Mouse (Mus musculus) G1E-ER4 (cell line): ENCODE results near the gene A730061H03Rik. TPM values are rescaled to one million over a fixed set of nuclear protein-coding genes. Genes with fewer than 3 reads are reported as not detected.
A peak's percentile ranks its signal among the peaks of the same experiment; 100 is the strongest.

Experiments
- GATA1 ChIP-seq: IDR thresholded peaks from one replicate; pipeline ENCODE4 v1.8.0; 2012; ENCODE audit warnings: low read length, inconsistent platforms
- polyA plus RNA-seq: library from polyadenylated mRNA; stranded (reverse); fragments of >175 nt; gene quantifications from 2 replicates; pipeline ENCODE4 v1.2.3, GENCODE M21; 2012

The A730061H03Rik gene
- polyA plus RNA-seq, 1 experiment, result not detected

DNA sequence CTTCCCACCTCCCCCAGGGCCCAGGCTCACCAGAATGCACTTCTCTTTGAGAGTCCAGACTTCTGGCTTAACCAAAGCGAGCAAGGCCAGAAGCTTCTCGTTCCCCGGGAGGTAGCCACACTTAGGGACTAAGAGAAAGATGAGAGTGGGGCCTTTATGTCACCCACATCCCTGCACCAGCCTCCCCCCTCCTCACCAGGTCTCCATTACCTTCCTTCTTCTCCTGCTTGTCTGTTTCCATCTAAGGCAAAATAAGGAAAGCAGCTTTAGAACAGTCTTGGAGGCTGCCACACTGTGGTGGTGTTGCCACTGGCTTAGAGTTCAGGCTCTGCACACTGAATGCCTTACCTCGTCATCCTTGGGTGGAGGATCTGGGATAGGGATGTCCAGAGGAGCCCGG, 29.1 kb upstream of the A730061H03Rik start:
- TF ChIP-seq GATA1, result no peak

- peak; percentile 86 for TF ChIP-seq GATA1
Observed at GRCm38 (mm10) chr14:55586149-55586548, 25.9 kb upstream of the A730061H03Rik start.

GRCm38 (mm10) chr14:55585566-55585960, 25.4 kb upstream of the A730061H03Rik start:
- no peak for TF ChIP-seq GATA1

DNA sequence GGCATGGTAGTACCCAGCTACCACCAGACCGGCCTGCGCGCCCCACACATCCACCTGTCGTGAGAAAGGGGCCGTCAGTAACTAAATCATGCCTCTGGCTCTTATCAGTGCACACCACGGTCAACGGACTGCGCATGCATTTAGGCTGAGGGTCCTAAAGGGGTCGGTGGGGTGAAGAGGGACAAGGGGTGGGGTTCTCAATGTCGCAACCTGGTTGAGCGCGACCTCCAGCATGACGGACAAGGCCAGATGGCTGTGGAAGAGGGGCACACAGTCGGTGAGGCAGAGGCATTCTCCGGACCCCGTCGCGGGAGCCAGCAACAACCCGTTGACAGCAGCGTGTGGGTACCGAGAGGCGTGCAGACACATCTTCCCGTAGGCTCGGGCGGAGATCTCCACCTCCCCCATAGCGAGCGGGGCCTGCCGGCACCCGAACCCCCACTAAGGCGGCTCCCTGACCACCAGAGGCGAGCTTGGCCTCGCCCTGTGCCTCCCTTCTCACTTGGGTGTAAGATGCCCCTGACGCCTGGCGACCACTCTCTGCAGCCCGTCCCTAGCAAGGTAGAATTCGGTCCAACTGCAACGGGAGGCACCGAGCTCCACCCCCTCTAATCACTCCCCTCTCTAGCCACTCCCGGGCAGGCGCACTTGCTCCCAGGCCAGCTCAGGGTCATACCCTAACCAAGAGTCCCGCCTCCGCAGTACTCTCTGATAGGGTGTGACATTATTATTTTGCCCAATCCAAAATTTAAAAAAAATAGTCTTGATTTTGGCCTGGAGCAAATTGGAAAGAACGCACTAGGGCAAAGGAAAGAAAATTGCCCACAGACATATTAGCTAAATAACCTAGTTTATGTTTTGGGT, 24.7 kb upstream of the A730061H03Rik start, which contains the start of gene Emc9:
Gene Emc9, minus strand, starts transcription at position 601 of the 864 bp plus-strand sequence.
- no peak for TF ChIP-seq GATA1

- TF ChIP-seq GATA1, result no peak
Observed at GRCm38 (mm10) chr14:55584303-55584701, 24.1 kb upstream of the A730061H03Rik start.

DNA sequence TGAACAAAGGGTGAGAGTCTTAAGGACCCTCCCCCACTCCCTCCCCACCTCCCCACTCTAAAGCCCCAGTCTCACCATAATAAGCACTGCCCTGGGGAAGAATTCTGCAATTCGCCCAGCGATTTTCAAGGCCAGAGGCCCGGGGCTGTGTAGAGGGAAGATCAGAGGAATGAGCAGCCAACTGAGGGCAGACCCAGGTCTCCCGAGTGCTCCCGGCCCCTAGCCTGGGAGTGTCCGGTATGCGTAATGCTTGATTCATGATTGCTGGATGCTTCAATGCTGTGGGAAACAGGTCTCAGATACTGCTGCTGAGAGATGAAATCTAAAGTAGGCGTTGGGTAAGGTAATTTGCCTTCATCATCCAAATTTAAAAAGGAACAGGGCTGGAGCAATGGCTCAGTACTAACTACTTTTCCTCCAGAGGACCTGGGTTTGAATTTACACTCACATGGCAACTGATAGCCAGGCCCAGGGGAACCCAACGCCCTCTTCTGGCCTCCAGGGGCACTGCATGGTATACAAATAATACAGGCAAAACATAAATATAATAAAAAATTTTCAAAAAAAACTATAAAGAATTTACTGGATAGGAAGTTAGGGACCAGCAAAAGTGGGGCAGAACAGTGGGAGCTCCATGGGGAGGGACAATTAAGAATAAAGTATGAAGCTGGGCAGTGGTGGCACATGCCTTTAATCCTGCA, 21.9 kb upstream of the A730061H03Rik start:
- no peak for TF ChIP-seq GATA1

GRCm38 (mm10) chr14:55580731-55581130, 20.5 kb upstream of the A730061H03Rik start:
- no peak for TF ChIP-seq GATA1

DNA sequence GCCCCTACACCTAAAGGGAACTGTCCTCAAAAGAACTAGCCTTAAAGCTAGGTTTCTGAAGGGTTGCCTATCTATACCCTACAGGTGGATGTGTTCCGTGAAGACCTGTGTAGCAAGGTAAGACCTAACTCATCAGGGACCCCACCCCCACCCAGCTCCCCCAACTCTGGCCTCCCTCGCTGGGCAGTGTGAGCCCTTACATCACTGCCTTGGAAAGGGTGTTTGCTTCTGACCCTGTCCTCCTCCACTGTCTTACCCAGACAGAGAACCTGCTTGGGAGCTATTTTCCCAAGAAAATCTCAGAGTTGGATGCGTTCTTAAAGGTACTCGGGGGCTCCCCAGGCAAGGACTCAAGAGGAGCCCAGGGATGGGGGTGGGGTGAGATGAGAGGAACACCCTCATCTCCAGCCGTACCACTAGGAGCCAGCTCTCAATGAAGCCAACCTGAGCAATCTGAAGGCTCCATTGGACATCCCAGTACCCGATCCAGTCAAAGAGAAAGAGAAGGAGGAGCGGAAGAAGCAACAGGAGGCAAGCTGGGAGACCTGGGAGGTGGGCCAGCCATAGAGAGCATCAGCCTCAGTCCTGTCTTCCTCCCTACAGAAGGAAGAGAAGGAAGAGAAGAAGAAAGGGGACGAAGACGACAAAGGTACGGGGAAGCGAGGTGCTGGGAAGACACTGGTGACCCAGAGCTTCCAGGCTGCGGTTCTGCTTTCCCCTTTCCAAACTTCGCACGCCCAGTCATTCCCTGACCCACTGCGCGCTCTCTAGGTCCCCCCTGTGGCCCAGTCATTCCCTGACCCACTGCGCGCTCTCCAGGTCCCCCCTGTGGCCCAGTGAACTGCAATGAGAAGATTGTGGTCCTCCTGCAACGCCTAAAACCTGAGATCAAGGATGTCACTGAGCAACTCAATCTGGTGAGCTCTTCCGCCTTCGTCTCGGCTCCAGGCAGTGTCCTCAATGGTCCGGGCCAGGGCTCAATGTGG, 19.6 kb upstream of the A730061H03Rik start:
- no peak for TF ChIP-seq GATA1

DNA sequence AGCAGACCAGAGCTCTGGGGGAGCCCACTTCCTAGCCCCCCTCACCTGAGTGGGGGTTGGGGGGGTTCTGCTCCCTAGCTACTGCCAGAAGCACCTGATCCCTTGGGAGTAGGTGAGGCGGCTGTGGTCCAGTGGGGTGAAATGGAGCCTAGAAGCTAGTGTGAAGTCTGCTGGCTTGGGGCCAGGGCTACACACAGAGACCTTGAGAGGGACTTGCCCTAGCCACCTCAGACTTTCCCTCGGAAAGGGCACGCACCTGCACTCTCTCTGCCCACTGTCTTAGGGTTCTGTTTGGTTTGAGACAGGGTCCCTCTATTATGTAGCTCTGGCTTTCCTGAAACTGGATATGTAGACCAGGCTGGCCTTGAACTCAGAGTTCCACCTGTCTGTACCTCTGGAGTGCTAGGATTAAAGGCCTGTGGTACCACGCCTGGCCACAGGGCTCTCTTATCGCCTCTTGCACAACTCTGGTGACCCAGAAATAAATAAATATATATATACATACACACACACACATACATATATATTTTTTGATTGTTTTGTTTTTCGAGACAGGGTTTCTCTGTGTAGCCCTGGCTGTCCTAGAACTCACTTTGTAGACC, 18.6 kb upstream of the A730061H03Rik start:
- TF ChIP-seq GATA1, result no peak

DNA sequence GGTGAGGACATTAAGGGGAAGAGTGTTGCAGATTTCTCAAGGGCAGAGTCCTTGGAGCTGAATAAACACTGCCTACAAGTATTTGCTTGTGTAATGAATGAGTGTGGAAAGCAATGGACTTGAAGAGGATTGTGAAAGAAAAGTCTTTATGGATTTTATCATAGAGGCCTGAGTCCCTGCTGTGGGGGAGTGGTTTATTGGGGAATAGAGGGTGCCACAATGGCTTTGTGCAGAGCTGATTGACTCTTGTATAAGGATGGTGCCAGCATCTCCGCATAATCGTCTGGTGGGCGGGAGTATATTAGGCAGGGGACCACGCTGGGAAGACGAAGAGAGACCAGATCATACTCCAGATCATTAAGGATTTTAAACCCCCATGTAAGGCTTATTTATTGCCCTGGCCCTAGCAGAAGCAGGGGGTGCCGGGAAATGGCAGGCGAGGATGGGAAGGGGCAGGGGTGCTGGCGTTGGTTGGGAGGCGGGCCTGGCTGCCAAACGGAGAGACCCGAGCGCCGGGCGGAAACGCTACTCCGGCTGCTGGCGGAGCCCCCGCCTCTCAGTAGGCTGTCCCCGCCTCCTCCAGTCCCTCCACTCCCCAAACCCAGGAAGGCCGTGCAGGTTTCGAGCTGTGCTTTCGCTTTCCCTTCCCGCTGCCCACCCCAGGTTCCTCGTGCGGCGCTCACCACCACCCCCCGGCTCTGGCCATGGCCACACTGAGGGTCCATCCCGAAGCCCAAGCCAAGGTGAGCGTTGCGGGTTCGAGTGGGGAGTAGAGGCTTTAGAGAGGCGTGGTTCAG, 17.9 kb upstream of the A730061H03Rik start, which contains the start of gene Psme1:
Gene Psme1, plus strand, starts transcription at position 253 of the 797 bp plus-strand sequence.
- no peak for TF ChIP-seq GATA1

GRCm38 (mm10) chr14:55576376-55576775, 16.2 kb upstream of the A730061H03Rik start:
- no peak for TF ChIP-seq GATA1

DNA sequence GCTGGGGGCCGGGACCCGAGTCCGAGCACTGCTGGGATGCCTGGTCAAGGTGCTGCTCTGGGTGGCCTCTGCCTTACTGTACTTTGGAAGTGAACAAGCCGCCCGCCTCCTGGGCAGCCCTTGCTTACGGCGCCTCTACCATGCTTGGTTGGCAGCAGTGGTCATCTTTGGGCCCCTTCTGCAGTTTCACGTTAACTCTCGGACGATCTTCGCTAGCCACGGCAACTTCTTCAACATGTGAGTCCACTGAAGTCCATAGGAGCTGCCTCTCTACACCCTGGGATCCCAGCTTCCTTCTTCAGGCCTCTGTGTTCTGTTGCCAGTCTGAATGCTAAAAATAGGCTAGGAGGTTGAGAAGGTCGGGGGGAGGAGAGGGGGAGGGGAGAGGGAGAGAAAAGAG, 15.5 kb upstream of the A730061H03Rik start:
- TF ChIP-seq GATA1, result no peak

DNA sequence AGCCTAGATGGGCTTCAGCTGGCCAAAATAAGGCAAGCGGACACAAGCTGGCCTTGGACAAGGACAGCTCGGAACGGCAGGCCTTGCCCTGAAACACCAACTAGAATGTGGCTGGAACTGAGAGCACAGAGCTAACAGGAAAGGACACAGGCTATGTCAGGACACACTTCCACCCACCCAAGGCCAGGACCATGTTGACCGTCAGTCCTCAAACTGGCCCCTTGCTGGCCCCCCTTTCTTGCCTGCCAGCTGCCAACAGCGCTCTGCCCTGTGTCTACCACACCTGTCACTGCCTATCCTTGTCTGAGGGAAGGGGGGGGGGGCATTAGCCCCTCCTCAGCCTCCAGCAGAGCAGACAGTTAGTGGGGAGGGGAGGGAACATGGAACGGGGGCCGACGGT, 15.1 kb upstream of the A730061H03Rik start, which contains the start of gene Fitm1:
Gene Fitm1, plus strand, starts transcription at position 316 of the 400 bp plus-strand sequence.
- no peak for TF ChIP-seq GATA1

DNA sequence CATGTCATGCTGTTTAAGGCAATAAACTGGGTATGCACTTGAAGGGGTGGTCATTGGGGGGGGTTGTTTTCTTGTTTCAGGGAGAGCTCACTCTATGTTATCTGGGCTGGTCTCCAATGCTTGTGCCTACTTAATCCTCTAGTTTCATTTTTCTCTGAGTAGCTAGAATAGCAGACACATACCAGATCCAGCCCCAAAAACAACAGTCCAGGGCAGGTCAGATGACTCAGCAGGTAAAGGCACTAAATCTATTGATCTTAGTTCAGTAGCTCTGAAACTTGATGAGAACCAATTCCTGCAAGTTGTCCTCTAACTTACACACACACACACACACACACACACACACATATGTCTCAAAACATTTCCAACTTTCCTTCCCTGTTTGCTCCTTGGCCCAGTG, 11.6 kb upstream of the A730061H03Rik start:
- no peak for TF ChIP-seq GATA1
